Mouse (Mus musculus): Measurements from ENCODE around the gene Ssbp2.

DNA sequence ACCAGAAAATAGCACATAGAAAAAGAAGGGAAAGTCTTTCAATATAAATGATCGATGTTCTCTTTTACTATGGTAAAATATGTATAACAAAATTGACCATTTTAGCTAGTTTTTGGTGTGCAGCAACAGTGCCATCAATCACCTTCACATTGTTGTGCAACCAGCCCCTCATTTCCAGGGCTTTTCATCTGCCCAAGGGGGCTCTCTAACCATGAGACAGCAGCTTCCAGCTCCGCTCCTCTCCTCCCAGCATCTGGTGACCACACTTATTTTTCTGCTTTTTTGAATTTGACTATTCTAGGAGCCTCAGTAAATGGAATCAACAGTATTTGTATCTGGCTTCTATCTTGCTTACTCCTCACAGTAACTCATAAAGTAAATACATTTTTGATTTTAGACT lies 11.9 kb downstream of the Ssbp2 start:
- TF ChIP-seq CTCF (IDR thresholded peaks at IDR 0.05; ENCODE audit: low read depth, low read length), result no peak
- no peak for TF ChIP-seq GATA2 (IDR thresholded peaks at IDR 0.05; ENCODE audit: borderline replicate concordance, low read depth, low read length)
- TF ChIP-seq GATA1 (IDR thresholded peaks at IDR 0.05; ENCODE audit: borderline replicate concordance, low read length), result no peak
- TF ChIP-seq TAL1 (conservative IDR thresholded peaks at IDR 0.05; ENCODE audit: low read depth, low read length), result no peak
- no peak for TF ChIP-seq POLR2AphosphoS5 (IDR thresholded peaks at IDR 0.05; ENCODE audit: insufficient replicate concordance, low read depth, low read length)

Measured in G1E (cell line).